Mouse (Mus musculus) heart, embryonic 13.5 days (tissue): ENCODE measurements around the gene Wdr20. TPM values are rescaled to one million over a fixed set of nuclear protein-coding genes. Genes with fewer than 3 reads are reported as not detected.

Source experiments
- ATAC-seq: fragments of 200-750 bp; cut with Nextera tagmentation; 2 replicates; pipeline ENCODE4 v1.8.0; 2017; ENCODE audit warnings: moderate TSS enrichment; ENCODE audit not compliant: insufficient number of reproducible peaks, low FRiP score, low TSS enrichment; ENCODE audit errors: extremely low read depth
- H3K27ac ChIP-seq: fragments of 300-500 bp; sonication (generic); replicated peaks from 2 replicates; pipeline ENCODE4 v1.5.1; 2015; ENCODE audit warnings: moderate library complexity, mild to moderate bottlenecking, inconsistent platforms
- H3K27me3 ChIP-seq: fragments of 300-500 bp; sonication (generic); replicated peaks from 2 replicates; pipeline ENCODE4 v1.6.1; 2015; ENCODE audit warnings: mild to moderate bottlenecking, inconsistent platforms
- H3K36me3 ChIP-seq: fragments of 300-500 bp; sonication (generic); 2 replicates; pipeline ENCODE4 v1.6.1; 2015; ENCODE audit warnings: mild to moderate bottlenecking, inconsistent platforms
- H3K4me1 ChIP-seq: fragments of 300-500 bp; sonication (generic); 2 replicates; pipeline ENCODE4 v1.6.1; 2015; ENCODE audit warnings: inconsistent platforms
- H3K4me2 ChIP-seq: fragments of 300-500 bp; sonication (generic); 2 replicates; pipeline ENCODE4 v1.6.1; 2015; ENCODE audit warnings: inconsistent platforms, mild to moderate bottlenecking, moderate library complexity
- H3K4me3 ChIP-seq: fragments of 300-500 bp; sonication (generic); 2 replicates; pipeline ENCODE4 v1.5.1; 2015; ENCODE audit warnings: moderate library complexity, mild to moderate bottlenecking, inconsistent platforms
- H3K9ac ChIP-seq: fragments of 300-500 bp; sonication (generic); 2 replicates; pipeline ENCODE4 v1.6.1; 2015; ENCODE audit warnings: inconsistent platforms, mild to moderate bottlenecking, moderate library complexity
- H3K9me3 ChIP-seq: fragments of 300-500 bp; sonication (generic); 2 replicates; pipeline ENCODE4 v1.6.1; 2016; ENCODE audit warnings: inconsistent platforms
- WGBS: fragments of 180-500 bp; shearing (Covaris S2); methylation state at CpG from one replicate; pipeline ENCODE4 v1.1.7; 2015; ENCODE audit warnings: mixed read lengths; 5-methylcytosine and 5-hydroxymethylcytosine counted together
- polyA plus RNA-seq: library from polyadenylated mRNA; unstranded; fragments of >200 nt; fragmentation: Nextera tagmentation; extraction: Ambion mirVana; gene quantifications from 2 replicates; pipeline ENCODE4 v1.2.1, GENCODE M21; 2015

Wdr20 gene
- polyA plus RNA-seq, 1 experiment from 2014 or later, result 14.5 TPM

DNA sequence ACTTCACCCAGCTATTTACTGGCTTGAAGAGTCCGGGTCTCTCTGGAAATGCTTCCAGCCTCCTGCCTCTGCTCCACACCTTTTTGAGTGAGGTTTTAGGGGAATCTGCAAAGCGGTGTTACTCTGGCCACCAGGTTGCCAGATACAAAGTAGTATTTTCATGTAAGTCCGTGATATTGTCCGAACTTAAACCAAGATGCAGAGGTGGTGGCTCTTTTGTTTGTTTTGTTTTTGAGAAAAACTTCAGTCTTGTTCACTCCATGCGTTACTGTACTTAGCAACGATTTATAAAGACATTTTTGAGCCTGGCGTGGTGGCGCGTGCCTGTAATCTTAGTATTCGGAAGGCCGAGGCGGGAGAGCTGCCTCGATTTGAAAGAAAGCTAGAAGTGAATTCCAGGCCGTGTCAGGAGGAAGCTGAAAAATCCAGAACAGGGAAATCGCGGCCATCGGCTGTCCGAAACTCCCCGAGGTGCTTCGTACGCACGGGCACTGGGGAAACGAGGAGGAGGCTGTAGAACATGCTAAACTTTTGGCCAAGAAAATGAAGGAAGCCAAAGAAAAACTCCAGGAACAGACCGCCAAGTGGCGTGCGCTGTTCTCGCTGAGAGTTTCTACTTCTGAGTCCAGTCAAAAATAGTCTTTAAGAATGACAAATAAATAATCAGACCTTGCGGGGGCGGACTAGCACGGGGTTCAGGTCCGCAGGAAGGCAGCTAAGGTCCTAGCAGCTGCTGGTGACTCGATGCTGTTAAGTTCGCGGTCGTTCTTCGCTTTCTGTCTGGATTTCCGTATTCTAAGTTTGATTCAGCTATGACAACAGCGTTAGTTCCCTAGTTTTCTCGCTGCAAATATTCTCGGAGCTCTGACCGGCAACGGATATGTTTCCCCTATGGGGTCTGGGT lies 106.7 kb downstream of the Wdr20 start:
- peak overlapping the region; percentile 85 for H3K4me2 ChIP-seq
- peak overlapping the region; percentile 65 for H3K4me3 ChIP-seq
- under 1% methylated on average over 42 of the region's 42 CpGs for WGBS
- H3K36me3 ChIP-seq, result no peaks in the 10 kb centered on the region
- H3K27ac ChIP-seq, result peak overlapping the region; percentile 87
- peaks cover 4% of the 10 kb centered on the region for H3K27me3 ChIP-seq
- peak overlapping the region; percentile 83 for H3K9ac ChIP-seq
- peaks cover 29% of the 10 kb centered on the region for H3K4me1 ChIP-seq
- ATAC-seq, result no peak
- H3K9me3 ChIP-seq, result no peaks in the 10 kb centered on the region

DNA sequence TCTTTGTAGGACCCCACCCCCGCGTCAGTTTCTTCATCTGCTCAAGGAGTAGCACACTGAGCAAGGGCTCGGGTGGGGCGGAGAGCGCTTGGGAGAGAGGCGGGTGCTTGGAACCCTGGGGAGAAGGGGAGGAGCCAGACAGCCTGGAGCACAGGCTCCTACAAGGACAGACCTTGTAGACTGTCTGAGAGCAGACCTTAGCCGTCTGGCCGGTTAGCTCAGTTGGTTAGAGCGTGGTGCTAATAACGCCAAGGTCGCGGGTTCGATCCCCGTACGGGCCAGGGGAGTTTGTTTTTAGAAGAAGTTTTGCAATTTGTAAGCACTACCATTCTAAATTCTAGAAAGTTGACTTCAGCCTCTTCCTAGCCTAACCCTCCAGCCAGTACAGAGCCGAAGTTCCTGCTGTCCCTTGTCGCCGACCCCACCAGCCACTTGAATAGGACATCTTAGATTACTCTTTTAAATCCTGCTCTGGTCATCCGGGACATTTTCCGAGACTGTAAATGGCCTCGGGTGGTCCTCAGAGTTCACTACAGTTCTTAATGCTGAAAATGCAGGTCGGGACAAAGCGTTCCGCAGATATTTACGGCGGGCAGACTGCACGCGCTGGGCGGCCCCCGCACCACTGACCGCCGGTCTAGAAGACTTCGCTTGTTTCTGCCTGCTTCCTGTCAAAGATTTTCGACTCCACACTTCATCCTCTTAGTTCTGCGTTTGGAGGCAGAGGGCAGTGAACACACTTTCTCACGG lies 107.6 kb downstream of the Wdr20 start:
- Histone ChIP-seq H3K4me1 (peaks cover 25% of the 10 kb centered on the region), H3K9me3 (no peaks in the 10 kb centered on the region), H3K4me3 (peak overlapping the region; percentile 65), H3K27me3 (peaks cover 4% of the 10 kb centered on the region), H3K9ac (peak overlapping the region; percentile 84), H3K36me3 (no peaks in the 10 kb centered on the region), H3K27ac (peak overlapping the region; percentile 87), H3K4me2 (peak overlapping the region; percentile 85)
- ATAC-seq, result peak; percentile 92
- WGBS, result under 1% methylated on average over 36 of the region's 36 CpGs

GRCm38 (mm10) chr12:110846191-110846765 lies 108.5 kb downstream of the Wdr20 start:
- Histone ChIP-seq H3K4me2 (peak overlapping the region; percentile 85), H3K27ac (peak overlapping the region; percentile 87), H3K4me1 (peaks cover 33% of the 10 kb centered on the region), H3K4me3 (peak overlapping the region; percentile 65), H3K27me3 (peaks cover 4% of the 10 kb centered on the region), H3K36me3 (no peaks in the 10 kb centered on the region), H3K9ac (peak overlapping the region; percentile 84), H3K9me3 (no peaks in the 10 kb centered on the region)
- WGBS, result 75% methylated on average over 6 of the region's 6 CpGs
- no peak for ATAC-seq

DNA sequence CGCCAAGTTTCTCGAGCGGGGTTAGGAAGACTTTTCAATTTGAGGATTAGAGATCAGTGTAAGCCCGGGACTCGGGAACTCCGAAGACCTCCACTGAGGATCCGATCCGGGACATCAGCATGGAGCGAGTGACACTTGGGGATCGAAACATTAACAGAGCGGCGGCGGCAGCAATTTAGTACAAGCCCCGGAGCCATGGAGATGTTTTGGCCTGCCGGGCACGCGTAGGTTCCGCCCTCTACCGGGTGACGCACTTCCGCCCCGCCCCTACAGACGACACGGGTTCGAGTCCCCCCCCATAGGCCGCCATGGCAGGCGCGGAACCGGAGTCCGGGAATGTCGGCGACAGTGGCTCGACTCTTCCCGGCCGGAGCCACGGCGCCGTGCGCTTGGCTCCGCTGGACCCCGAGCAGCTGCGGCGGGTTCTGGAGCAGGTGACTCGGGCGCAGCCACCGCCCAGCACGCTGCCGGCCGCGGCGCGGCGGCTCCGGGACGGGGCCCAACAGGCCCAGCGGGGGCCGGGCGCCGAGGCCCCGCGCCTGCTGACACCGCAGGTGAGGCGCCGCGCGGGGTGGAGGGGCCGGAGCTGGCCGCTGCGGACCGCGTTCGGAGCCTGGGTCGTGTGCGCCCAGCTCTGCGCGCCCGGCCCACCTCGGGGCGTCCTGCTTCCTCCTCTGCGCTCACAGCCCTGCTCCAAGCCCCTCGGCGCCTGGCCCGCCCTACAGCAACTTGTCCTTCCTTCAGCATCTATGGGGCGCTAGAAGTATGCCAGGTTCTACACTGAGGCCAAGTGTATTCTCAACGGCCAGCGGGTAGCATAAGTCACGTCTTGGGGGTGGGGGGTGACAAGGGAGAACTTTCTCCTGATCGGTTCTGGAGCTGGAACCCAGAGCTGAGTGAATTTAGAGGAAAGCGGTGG lies 112.5 kb downstream of the Wdr20 start, which contains the start of gene Zfp839:
Gene Zfp839, plus strand, starts transcription at position 244 of the 919 bp plus-strand sequence.
- under 1% methylated on average over 89 of the region's 89 CpGs for WGBS
- Histone ChIP-seq H3K9ac (peak within 1 kb of the TSS; percentile 96), H3K27me3 (peaks cover 4% of the 10 kb centered on the region), H3K4me3 (peak within 1 kb of the TSS; percentile 93), H3K9me3 (no peaks in the 10 kb centered on the region), H3K36me3 (peaks cover 6% of the 10 kb centered on the region), H3K4me1 (peaks cover 34% of the 10 kb centered on the region), H3K4me2 (peak within 1 kb of the TSS; percentile 89), H3K27ac (peak within 1 kb of the TSS; percentile 77)
- ATAC-seq, result peak; percentile 58

DNA sequence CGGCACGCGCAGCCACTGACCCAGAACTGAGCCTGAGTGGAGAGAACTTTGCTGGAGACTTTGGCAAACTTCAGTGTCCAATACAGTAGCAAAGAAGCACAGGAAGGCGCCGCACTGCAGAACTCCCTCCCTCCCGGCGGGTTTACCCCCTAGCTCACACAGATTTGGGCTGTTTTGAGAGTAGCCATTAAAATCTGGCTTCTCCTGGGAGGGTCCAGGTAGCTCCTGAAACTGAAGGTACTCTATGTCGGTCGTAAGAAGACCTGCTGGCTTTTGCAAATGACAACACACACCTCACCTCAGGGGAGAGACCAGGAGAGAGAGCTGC lies 113.1 kb downstream of the Wdr20 start:
- peaks cover 32% of the 10 kb centered on the region for H3K4me1 ChIP-seq
- no peaks in the 10 kb centered on the region for H3K9me3 ChIP-seq
- H3K4me3 ChIP-seq, result peak overlapping the region; percentile 93
- WGBS, result 7% methylated on average over 9 of the region's 9 CpGs
- peaks cover 4% of the 10 kb centered on the region for H3K27me3 ChIP-seq
- H3K27ac ChIP-seq, result peak overlapping the region; percentile 77
- no peak for ATAC-seq
- peak overlapping the region; percentile 96 for H3K9ac ChIP-seq
- peaks cover 12% of the 10 kb centered on the region for H3K36me3 ChIP-seq
- H3K4me2 ChIP-seq, result peak overlapping the region; percentile 89

DNA sequence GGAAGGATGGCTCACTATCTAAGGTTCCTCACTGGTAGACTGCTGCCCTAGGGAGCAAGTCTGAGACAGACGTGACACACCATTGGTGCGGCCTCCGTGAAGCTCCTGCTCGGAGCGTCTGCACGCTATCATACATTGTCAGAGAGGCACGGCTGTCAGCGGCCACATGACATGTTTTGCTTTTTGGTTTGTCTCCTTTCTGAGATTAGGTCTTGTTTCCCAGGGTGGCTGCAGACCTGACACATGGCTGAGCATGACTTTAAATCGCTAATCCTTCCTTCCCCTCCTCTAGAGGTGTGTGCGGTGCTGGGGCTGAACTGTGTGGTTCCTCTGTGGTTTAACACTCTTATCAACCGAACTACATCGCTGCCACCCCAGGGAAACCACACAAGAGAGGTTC lies 113.7 kb downstream of the Wdr20 start:
- peak overlapping the region; percentile 96 for H3K9ac ChIP-seq
- WGBS, result 25% methylated on average over 12 of the region's 12 CpGs

DNA sequence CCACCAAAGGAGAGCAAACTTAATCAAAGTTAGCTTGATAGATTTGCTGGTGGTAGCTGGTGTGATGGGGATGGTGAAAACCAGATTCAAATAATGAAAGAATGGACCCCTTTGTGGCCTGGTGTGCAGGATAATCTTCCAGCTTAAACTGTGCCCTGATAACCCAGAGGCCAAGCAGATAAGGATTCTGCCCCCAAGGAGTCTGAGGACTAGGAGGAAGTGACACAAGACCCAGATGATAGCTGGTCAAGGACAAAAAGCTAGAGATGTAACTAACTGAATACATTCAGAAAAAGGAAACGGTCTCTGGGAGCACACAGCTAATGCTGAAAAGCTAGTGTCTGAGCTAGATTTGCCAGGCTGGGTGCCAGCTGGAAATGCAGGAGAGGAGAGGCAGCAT lies 114.2 kb downstream of the Wdr20 start:
- Histone ChIP-seq H3K36me3 (peaks cover 22% of the 10 kb centered on the region), H3K4me3 (no peak overlapping the region), H3K9me3 (no peaks in the 10 kb centered on the region), H3K4me2 (peak overlapping the region; percentile 89; the same call in 1 of the 2 replicates), H3K4me1 (peaks cover 26% of the 10 kb centered on the region), H3K27ac (no peak overlapping the region), H3K9ac (peak overlapping the region; percentile 96), H3K27me3 (peaks cover 4% of the 10 kb centered on the region)
- 67% methylated on average over 1 of the region's 1 CpGs for WGBS
- ATAC-seq, result no peak

More for the DNA sequence above, 113.7 kb downstream of the Wdr20 start:
- H3K9me3 ChIP-seq, result no peaks in the 10 kb centered on the region
- no peak overlapping the region; the same call in 1 of the 2 replicates for H3K27ac ChIP-seq
- peaks cover 27% of the 10 kb centered on the region for H3K4me1 ChIP-seq
- no peak for ATAC-seq
- H3K27me3 ChIP-seq, result peaks cover 4% of the 10 kb centered on the region
- peak overlapping the region; percentile 93 for H3K4me3 ChIP-seq
- H3K4me2 ChIP-seq, result peak overlapping the region; percentile 89
- H3K36me3 ChIP-seq, result peaks cover 17% of the 10 kb centered on the region

Other genes with a start within 250 kb of the Wdr20 start
- 41.7 and 42.0 TPM in 2 replicates for gene Dync1h1, start 136.5 kb upstream of the Wdr20 start, polyA plus RNA-seq
- not detected in 2 replicates for gene 1700001K19Rik, start 55.3 kb upstream of the Wdr20 start, polyA plus RNA-seq
- 698 and 779 TPM in 2 replicates for gene Hsp90aa1, start 35.2 kb upstream of the Wdr20 start, polyA plus RNA-seq
- gene Mok, start 103.0 kb downstream of the Wdr20 start, polyA plus RNA-seq, result 2.7 and 3.5 TPM in 2 replicates
- gene Zfp839, start 112.3 kb downstream of the Wdr20 start, polyA plus RNA-seq, result 4.1 and 4.3 TPM in 2 replicates
- 59.8 and 66.2 TPM in 2 replicates for gene Cinp, start 151.2 kb downstream of the Wdr20 start, polyA plus RNA-seq
- gene Tecpr2, start 151.3 kb downstream of the Wdr20 start, polyA plus RNA-seq, result 2.2 and 2.9 TPM in 2 replicates
- 13.5 and 13.7 TPM in 2 replicates for gene Ankrd9, start 241.1 kb downstream of the Wdr20 start, polyA plus RNA-seq